Mouse (Mus musculus): ENCODE data around the gene Ypel2.

Gene Ypel2

GRCm38 (mm10) chr11:86994791-86995624, 1.5 kb upstream of the Ypel2 start:
- DNase-seq: no peak

- DNase-seq: no peak
Measured at GRCm38 (mm10) chr11:86994330-86994729, 823 bp upstream of the Ypel2 start.

DNA sequence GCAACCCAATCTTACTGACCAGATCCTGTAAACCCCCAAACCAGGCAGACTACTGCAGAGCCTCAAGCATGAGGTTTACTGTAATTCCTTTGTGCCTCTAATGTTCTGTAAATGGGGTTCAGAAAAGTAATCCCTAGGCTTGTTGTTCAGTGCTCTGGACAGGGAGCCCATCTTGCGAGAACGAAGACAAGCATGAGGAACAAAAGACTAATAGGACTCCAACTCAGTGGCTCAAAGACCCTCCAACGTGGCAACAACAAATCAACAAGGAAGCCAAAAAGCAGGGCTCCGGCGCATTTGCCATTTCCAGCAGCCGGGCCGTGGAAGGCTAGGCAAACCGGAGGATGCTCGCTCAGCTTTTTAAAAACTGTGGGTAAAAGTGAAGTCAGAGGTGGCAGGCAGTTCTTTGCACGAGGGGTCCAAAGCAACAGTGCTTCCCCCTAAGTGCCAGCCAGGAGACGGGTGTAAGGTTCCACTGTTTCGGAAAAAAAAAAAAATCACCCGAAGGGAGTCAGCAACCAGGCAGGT, 982 bp downstream of the Ypel2 start:
- no peak for DNase-seq

- no peak for DNase-seq
Measured at GRCm38 (mm10) chr11:86991241-86991640, 2.3 kb downstream of the Ypel2 start.

DNA sequence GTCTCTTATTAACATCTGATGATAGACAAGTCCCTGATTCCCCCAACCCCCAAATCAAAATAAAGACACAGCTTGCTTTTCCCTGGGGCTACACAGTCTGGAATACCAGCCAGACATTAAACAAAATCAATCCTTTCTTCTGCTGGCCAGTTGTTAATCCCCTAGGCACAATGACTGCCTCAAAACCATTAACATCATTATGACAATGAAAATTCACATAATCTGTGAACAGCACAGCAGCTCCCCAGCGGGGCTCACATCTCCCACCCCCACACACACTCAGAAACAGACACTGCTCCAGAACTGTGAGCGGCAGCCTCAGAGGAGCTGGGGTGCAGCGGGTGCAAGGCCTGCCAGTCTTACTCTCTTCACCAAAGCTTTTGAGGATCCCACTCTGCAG, 3.2 kb downstream of the Ypel2 start:
- no peak for DNase-seq

- DNase-seq: no peak
Measured at GRCm38 (mm10) chr11:86984990-86985389, 8.5 kb downstream of the Ypel2 start.

GRCm38 (mm10) chr11:86983056-86983455, 10.5 kb downstream of the Ypel2 start:
- no peak for DNase-seq

DNA sequence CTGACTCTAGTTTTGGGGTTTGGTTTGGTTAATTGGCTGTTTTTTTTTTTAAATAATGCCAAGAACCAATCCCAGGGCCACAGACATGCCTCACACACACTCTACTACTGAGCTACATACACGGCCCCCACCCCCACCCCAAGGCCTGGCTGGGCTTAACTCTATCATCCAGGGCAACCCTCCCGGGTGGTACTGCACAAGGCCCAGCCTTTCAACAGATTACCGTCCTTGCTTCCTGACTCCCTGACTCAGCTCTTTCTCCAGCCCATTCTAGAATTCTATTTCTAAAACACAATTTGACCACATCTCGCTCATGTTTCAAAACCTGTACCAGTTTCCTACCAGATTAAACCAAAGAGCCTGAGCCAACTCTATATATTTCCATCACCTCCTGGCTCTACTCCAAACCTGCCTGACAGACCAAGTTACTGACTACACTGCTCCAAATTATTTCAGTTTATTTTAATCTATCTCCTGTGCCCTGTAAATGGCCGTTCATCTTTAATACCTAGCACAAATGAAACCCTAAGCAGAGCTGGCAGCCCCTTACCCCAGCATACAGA, 12.2 kb downstream of the Ypel2 start:
- no peak for DNase-seq

DNA sequence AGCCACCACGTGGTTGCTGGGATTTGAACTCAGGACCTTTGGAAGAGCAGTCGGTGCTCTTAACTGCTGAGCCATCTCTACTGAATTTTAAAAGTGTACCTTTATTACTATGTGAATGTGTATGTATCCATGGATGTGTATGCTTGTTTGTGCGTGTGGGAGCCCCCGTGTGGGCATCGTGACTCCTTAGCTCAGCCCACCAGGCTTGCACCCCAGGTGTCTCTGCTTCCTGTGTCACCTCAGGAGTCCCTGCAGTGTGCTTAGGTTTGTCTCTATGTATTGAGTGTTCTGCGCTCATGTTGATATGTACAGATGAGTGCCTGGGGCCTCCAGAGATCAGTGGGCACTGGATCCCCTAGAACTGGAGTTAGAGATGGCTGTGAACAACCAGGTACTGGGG, 13.0 kb downstream of the Ypel2 start:
- peak; percentile 24 to 26 for DNase-seq

GRCm38 (mm10) chr11:86979799-86980198, 13.7 kb downstream of the Ypel2 start:
- DNase-seq: no peak

DNA sequence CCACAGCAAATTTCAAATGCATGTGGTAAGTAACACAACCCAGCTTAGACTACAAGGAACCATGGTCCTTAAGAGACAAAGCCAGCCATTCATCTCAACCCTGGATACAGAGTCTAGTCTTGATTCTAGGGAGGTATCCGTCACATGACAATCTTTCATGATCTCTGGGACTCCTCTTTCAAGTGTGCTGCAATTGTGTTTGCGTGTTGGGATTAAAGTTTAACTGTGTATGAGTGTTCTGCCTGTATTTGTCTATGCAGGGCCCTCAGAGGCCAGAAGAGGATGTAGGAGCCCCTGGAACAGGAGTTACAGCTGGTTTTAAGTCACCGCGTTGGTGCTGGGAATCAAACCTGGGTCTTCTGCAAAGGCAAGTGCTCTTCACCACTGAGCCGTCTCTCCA, 16.3 kb downstream of the Ypel2 start:
- no peak for DNase-seq

DNA sequence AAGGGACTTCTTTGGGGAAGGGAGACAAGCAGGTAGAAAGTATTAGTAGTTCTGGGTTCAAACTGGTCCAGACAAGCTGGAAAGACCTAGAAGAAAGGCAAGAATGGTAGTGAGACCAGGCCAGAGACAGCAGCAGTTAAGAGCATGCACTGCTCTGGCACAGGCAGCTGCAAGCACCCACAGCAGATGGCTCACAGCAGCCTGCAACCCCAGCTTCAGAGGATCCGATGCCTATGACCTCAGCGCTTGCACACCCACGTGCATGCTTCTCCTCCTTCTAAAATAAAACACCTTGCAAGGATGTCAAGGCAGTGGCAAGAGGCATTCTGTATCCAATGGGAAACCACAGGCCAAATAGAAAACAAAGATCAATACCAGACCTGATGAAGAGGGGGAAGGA, 19.1 kb downstream of the Ypel2 start:
- no peak for DNase-seq

- DNase-seq: no peak
Measured at GRCm38 (mm10) chr11:86973255-86973654, 20.3 kb downstream of the Ypel2 start.

DNA sequence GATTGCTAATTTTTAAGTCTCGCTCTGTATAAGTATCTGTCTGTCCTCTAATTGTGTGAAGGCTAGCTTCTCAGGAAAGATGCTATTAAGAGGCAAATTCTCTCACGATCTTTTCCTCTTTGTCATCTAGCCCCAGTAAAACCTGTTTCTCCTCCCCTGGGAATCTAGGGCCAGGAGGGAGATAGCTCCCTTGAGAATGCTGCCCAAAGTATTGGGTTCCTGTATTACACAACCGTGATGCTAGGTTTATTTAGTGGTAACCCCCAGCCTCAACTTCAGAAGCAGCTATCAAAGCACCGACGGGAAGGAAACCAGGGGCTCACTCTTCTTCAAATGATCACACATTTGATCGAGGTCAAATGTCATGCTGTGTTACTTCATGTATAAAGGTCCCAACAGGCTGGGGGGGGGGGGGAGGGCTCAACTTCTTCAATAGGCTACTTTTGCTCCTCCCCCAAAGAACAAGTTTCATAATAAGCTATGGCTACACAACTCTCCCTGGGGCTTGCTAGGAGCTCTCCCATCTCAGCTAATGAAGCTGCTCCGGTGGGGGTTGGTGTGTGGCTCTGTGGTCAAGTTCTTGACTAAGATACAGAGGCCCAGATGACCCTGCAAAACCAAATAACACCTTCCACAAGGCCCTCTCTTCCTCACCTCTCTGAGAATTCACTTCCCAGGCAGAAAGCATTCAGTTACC, 22.3 kb downstream of the Ypel2 start:
- no peak for DNase-seq

DNA sequence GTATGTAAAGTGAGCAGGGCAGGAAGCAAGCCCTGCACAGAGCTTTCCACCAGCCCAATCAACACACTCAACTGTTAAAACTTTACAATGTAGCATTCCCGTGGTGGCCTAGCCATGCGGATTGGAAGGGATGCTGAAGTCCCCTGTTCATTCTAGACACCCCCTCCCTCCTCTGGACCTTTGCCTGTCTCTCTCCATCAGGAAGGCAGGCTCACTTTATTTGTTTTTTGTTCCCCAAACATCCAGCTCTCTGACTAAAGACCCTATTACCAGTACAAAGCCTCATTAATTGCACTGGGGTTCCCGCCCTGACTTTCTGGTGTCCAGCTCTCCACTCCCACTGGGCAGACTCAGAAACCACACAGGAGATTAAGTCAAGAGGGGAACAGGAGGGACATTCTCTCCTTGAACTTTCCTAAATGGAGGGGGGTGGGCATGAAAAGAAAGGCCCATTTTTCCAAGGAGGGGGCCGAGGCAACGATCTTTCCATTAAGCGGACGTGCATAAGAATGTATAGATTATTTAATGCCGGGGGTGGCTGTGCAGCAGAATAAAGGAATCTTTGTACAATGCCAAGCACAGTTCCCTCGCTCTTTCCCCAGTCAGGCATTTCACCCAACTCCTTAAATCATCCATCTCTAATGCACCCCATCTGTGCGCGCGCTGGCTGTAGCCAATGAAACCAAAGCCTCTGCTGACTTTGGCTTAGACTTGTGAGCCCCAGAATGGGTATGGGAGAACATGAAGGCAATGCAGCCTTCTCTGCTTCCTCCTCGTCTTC, 24.3 kb downstream of the Ypel2 start:
- DNase-seq: no peak

DNA sequence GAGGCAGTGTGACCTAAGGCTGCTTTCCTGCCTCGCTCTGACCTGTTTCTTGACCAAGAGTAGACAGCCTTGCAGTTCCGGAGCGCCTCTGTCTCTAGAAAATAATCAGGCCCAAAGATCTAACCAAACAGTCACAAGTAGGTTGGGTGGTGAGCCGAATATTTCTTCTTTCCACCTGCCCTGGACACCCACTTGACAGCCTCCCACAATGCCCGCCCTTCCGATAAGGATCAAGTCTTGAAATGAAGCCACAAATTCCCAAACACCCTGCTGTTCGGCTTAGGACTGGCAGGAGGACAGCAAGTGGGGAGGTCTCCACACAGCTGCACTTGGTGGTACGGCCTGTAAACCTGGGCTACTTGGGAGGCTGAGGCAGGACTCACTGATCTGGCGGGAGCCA, 26.0 kb downstream of the Ypel2 start:
- DNase-seq: no peak

GRCm38 (mm10) chr11:86966696-86967095, 26.8 kb downstream of the Ypel2 start:
- no peak for DNase-seq

- DNase-seq: no peak
Measured at GRCm38 (mm10) chr11:86965079-86965478, 28.4 kb downstream of the Ypel2 start.

GRCm38 (mm10) chr11:86963698-86964097, 29.8 kb downstream of the Ypel2 start:
- DNase-seq: no peak

GRCm38 (mm10) chr11:86963027-86963426, 30.5 kb downstream of the Ypel2 start:
- no peak for DNase-seq

GRCm38 (mm10) chr11:86962362-86962761, 31.1 kb downstream of the Ypel2 start:
- DNase-seq: no peak

GRCm38 (mm10) chr11:86961510-86962303, 31.8 kb downstream of the Ypel2 start:
- no peak for DNase-seq
